Mouse (Mus musculus) stomach, postnatal 0 days (tissue): Measurements from ENCODE around the gene Pi4k2b.

Experiments used
- CTCF ChIP-seq: IDR thresholded peaks from 2 replicates; pipeline ENCODE4 v1.5.1; 2016; ENCODE audit warnings: antibody characterized with exemption, low read depth, mild to moderate bottlenecking, moderate library complexity
- EP300 ChIP-seq: optimal IDR thresholded peaks from 2 replicates; pipeline ENCODE3; 2016; ENCODE audit warnings: antibody characterized with exemption

DNA sequence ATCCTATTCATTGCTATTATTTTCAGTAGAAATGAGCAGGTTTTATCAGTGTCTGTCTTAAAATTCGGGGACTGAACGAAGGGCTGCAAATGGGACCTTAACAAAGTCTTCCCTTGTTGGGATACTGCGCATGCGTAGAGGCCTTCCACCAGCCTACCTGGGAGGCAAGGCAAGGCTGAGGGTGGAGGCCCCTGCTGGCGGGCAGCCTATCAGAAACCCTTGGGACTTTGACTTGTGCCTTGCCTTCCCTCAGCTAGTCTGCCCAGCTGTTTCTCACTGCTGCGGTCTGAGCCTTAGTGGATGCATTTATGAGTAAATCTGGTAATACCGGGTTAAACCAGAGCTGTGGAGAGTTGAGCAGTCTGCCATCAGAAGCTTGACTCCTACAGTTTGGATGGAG is 71.9 kb downstream of the Pi4k2b start:
- TF ChIP-seq CTCF (no peak), EP300 (no peak)
